Mouse (Mus musculus) G1E (cell line): ENCODE measurements around the gene Numa1. TPM values are rescaled to one million over a fixed set of nuclear protein-coding genes. Genes with fewer than 3 reads are reported as not detected.
A peak's percentile ranks its signal among the peaks of the same experiment; 100 is the strongest.
"Not testable (repeated sequence)": the region's sequence is repeated elsewhere in the genome, so short reads cannot be mapped to it uniquely, and the experiment has no call there.

Source experiments
- ATAC-seq: 2 replicates; pipeline ENCODE4 v1.8.0; 2016; ENCODE audit warnings: mild to moderate bottlenecking; ENCODE audit not compliant: insufficient number of reproducible peaks, poor library complexity, low FRiP score, severe bottlenecking; ENCODE audit errors: extremely low read depth
- DNase-seq: peaks from one replicate; pipeline ENCODE4 v3.0.0; 2012; ENCODE audit warnings: low spot score
- H3K27me3 ChIP-seq: 2 replicates; pipeline ENCODE4 v1.6.1; 2012; ENCODE audit warnings: mild to moderate bottlenecking, low read length, inconsistent platforms; ENCODE audit not compliant: insufficient read depth
- H3K36me3 ChIP-seq: replicated peaks from 2 replicates; pipeline ENCODE3; 2012; ENCODE audit warnings: mild to moderate bottlenecking, inconsistent platforms
- H3K4me1 ChIP-seq: 2 replicates; pipeline ENCODE4 v1.6.1; 2012; ENCODE audit warnings: low read depth, low read length, inconsistent platforms, mixed read lengths; ENCODE audit not compliant: insufficient read depth
- H3K4me3 ChIP-seq: 2 replicates; pipeline ENCODE4 v1.5.1; 2012; ENCODE audit warnings: low read depth, mild to moderate bottlenecking, inconsistent platforms, low read length, moderate library complexity, mixed read lengths
- H3K9me3 ChIP-seq: replicated peaks from 2 replicates; pipeline ENCODE4 v1.6.1; 2012; ENCODE audit warnings: inconsistent platforms
- CTCF ChIP-seq: IDR thresholded peaks from 2 replicates; pipeline ENCODE4 v1.5.1; 2012; ENCODE audit warnings: low read depth, low read length, inconsistent platforms, mixed read lengths
- GATA1 ChIP-seq: IDR thresholded peaks from 2 replicates; pipeline ENCODE4 v1.6.1; 2012; ENCODE audit warnings: borderline replicate concordance, low read length, inconsistent platforms, mixed read lengths
- GATA2 ChIP-seq: IDR thresholded peaks from 2 replicates; pipeline ENCODE4 v1.6.1; 2012; ENCODE audit warnings: low read depth, low read length, inconsistent platforms, borderline replicate concordance
- POLR2AphosphoS5 ChIP-seq: IDR thresholded peaks from 2 replicates; pipeline ENCODE4 v1.6.1; 2012; ENCODE audit warnings: low read depth, low read length, inconsistent platforms; ENCODE audit not compliant: insufficient replicate concordance
- TAL1 ChIP-seq: conservative IDR thresholded peaks from 2 replicates; pipeline ENCODE4 v1.6.1; 2012; ENCODE audit warnings: low read depth, low read length, inconsistent platforms, mixed read lengths
- polyA plus RNA-seq: library from polyadenylated mRNA; stranded (reverse); fragments of >175 nt; gene quantifications from 2 replicates; pipeline ENCODE4 v1.2.3, GENCODE M21; 2012
- total RNA-seq, 2 experiments: library from RNA; stranded (forward) in 1 of 2; stranded (reverse) in 1 of 2; fragments of 200-1000 nt in 1 of 2; fragments of >200 nt in 1 of 2; fragmentation: Nextera tagmentation in 1 of 2; gene quantifications; 2 replicates each; pipeline ENCODE4 v1.2.3; 2014 to 2017

The Numa1 gene
- total and polyA plus RNA-seq, 3 experiments = 112 to 189 (median 125) TPM

- peak overlapping the region; percentile 50; the same call in 1 of the 2 replicates for H3K4me3 ChIP-seq
- no peak for ATAC-seq
These were observed 25.5 kb upstream of the Numa1 start for GRCm38 (mm10) chr7:101908367-101908766.

GRCm38 (mm10) chr7:101910138-101910537 is 23.8 kb upstream of the Numa1 start:
- TF ChIP-seq CTCF (no peak), TAL1 (no peak), GATA2 (no peak), GATA1 (no peak), POLR2AphosphoS5 (no peak)
- no peaks in the 10 kb centered on the region for H3K9me3 ChIP-seq
- peaks cover 79% of the 10 kb centered on the region for H3K36me3 ChIP-seq
- DNase-seq = no peak
- ATAC-seq = no peak
- H3K4me1 ChIP-seq = peaks cover 43% of the 10 kb centered on the region
- no peak overlapping the region for H3K4me3 ChIP-seq
- H3K27me3 ChIP-seq = no peaks in the 10 kb centered on the region

More at GRCm38 (mm10) chr7:101908367-101908766, 25.5 kb upstream of the Numa1 start:
- TF ChIP-seq TAL1 (no peak), GATA1 (no peak), CTCF (no peak), GATA2 (no peak), POLR2AphosphoS5 (no peak)
- H3K4me1 ChIP-seq = peaks cover 48% of the 10 kb centered on the region
- no peaks in the 10 kb centered on the region for H3K9me3 ChIP-seq
- peaks cover 68% of the 10 kb centered on the region for H3K36me3 ChIP-seq
- no peak for DNase-seq
- H3K27me3 ChIP-seq = no peaks in the 10 kb centered on the region

- ATAC-seq = no peak
These were observed 21.9 kb upstream of the Numa1 start for GRCm38 (mm10) chr7:101911982-101912381.

GRCm38 (mm10) chr7:101918071-101918470 is 15.8 kb upstream of the Numa1 start:
- no peaks in the 10 kb centered on the region for H3K27me3 ChIP-seq
- H3K36me3 ChIP-seq = peaks cover 41% of the 10 kb centered on the region
- H3K9me3 ChIP-seq = no peaks in the 10 kb centered on the region
- ATAC-seq = no peak; the same call in 1 of the 2 replicates
- peak; percentile 42 for DNase-seq
- H3K4me1 ChIP-seq = no peaks in the 10 kb centered on the region
- no peak for TF ChIP-seq GATA2
- no peak for TF ChIP-seq GATA1
- no peak for TF ChIP-seq TAL1
- TF ChIP-seq POLR2AphosphoS5 = no peak
- TF ChIP-seq CTCF = peak; percentile 52
- no peak overlapping the region for H3K4me3 ChIP-seq

More at GRCm38 (mm10) chr7:101911982-101912381, 21.9 kb upstream of the Numa1 start:
- peaks cover 31% of the 10 kb centered on the region for H3K4me1 ChIP-seq
- H3K27me3 ChIP-seq = no peaks in the 10 kb centered on the region
- H3K9me3 ChIP-seq = no peaks in the 10 kb centered on the region
- DNase-seq = no peak
- H3K4me3 ChIP-seq = no peak overlapping the region
- peaks cover 89% of the 10 kb centered on the region for H3K36me3 ChIP-seq
- TF ChIP-seq GATA2 (no peak), GATA1 (no peak), TAL1 (no peak), POLR2AphosphoS5 (no peak), CTCF (no peak)

- H3K4me1 ChIP-seq, H3K4me3 ChIP-seq, H3K9me3 ChIP-seq, DNase-seq, H3K27me3 ChIP-seq, ATAC-seq: not testable (repeated sequence)
- peaks cover 16% of the 10 kb centered on the region for H3K36me3 ChIP-seq
These were observed 8.0 kb upstream of the Numa1 start for GRCm38 (mm10) chr7:101925892-101926291.

GRCm38 (mm10) chr7:101928093-101928492 is 5.8 kb upstream of the Numa1 start:
- no peak for TF ChIP-seq CTCF
- TF ChIP-seq TAL1 = no peak
- TF ChIP-seq GATA2 = no peak
- TF ChIP-seq POLR2AphosphoS5 = no peak
- no peak for TF ChIP-seq GATA1
- no peak overlapping the region for H3K4me3 ChIP-seq
- no peaks in the 10 kb centered on the region for H3K9me3 ChIP-seq

GRCm38 (mm10) chr7:101932551-101932950 is 1.4 kb upstream of the Numa1 start:
- TF ChIP-seq POLR2AphosphoS5 = no peak
- DNase-seq = no peak
- no peak for ATAC-seq
- H3K27me3 ChIP-seq = no peaks in the 10 kb centered on the region
- H3K4me1 ChIP-seq = peaks cover 21% of the 10 kb centered on the region
- no peaks in the 10 kb centered on the region for H3K9me3 ChIP-seq
- peaks cover 36% of the 10 kb centered on the region for H3K36me3 ChIP-seq
- no peak overlapping the region; the same call in 1 of the 2 replicates for H3K4me3 ChIP-seq

More at GRCm38 (mm10) chr7:101928093-101928492, 5.8 kb upstream of the Numa1 start:
- no peaks in the 10 kb centered on the region for H3K27me3 ChIP-seq
- no peak for DNase-seq
- peaks cover 7% of the 10 kb centered on the region for H3K4me1 ChIP-seq
- H3K36me3 ChIP-seq = peaks cover 22% of the 10 kb centered on the region
- ATAC-seq = no peak
